Mouse (Mus musculus) frontal cortex, postnatal 36 days (tissue): ENCODE measurements around the gene Zfp697.

ENCODE experiments used
- DNase-seq, 2 experiments: peaks; one replicate each; pipeline ENCODE4 v3.0.0; 2022; ENCODE audit warnings: low spot score in 2 of 2

Zfp697 gene

DNA sequence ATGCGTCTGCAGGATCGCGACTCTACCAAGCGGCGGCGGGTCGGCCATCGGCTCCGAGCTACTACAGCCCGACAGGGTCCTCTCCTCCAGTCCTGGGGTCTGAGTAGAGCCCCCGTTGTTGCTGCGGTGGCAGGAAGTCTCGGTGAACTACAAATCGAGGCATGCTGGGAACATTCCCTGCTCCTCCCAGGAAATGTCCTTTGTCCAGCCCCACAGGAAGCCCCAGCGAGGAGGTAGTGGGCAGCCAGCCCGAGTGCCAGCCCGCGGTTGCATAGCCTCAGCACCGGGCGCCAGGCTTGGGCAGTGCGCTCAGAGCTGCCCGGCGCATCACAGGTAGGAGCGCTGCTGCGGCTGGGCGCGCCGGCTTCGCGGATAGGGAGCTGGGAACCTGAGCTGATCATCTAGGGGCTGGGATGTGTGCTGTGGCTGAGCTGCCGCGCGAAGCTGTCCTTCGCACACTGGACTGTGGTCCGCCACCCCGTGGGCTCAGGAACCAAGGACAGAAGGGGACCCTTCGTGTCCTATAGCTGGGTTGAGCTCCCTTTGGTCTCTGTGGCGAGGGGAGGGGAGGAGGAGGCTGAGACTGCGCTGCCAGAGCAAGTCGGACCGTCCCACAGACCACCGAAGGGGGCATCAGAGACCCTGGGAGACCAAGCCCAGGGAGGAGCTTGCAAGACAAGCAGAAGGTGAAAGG, at the start of gene Zfp697:
Gene Zfp697, plus strand, starts transcription at position 216 of the 694 bp plus-strand sequence.
- DNase-seq: peak; percentile 78 to 85

GRCm38 (mm10) chr3:98334010-98334409, 48.3 kb upstream of the Zfp697 start:
- DNase-seq: no peak

- DNase-seq: no peak
Observed at GRCm38 (mm10) chr3:98335331-98335730, 46.9 kb upstream of the Zfp697 start.

DNA sequence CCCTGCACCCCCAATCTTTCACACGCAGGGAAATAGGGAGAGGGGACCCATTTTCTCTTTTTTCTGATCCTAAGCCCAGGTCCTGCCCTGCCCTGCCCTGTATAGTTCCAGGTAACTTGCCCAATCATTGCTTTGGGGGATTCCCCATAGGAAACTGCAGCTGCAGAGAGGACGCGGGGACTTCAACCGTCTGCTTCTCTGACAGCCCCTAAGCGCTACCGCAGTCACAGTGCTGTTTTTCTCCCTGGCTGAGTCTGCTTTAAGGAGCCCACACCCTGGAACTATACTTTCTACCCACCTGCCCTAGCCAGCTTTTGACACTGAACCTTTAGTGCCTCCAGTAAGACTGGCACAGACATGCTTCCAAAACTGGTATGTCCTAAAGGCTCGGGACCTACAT, 46.4 kb upstream of the Zfp697 start:
- no peak for DNase-seq

DNA sequence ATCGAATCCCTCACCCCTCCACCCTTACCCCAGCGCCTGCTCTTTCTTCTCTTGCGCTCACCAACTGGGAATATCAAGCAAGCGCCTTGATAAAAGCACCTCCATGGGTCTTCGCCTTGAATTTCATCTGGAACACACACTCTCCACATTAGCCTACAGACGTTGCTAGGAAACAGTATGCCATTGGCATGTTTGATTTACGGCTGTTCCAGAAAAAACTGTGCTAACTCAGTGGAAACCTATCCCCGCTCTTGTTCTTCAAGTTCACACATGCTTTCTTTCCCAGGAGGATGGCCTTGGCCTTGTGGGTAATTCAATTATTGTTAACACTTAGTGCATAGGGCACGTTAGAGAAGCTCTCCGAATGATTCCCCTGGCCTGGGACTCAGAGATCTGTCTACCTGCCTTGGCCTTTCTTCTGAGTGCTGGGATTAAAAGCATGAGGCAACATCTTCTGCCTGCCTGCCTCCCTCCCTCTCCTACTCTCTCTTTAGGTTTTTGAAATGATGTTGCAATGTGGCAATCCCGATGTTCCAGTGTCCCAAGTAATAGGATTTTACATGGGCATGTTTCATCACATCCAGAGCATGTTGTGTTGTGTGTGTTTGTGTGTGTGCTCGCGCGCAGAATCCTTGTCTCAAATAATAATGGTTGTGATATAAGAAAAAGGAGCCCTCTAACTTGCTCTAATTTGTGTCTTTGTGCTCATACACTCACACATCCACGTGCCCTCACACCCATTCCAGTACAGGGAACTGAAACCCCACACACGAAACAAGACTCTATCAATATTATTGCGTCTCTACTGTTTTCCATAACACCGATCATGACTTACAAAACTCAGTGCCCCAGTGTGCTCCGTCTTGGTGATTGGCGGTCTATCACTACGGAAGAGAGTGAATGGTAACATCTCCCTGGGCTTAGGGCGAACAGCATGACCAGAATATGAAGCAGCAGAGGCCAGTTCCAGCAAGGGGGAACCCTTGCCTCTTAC, 45.3 kb upstream of the Zfp697 start:
- DNase-seq: no peak

DNA sequence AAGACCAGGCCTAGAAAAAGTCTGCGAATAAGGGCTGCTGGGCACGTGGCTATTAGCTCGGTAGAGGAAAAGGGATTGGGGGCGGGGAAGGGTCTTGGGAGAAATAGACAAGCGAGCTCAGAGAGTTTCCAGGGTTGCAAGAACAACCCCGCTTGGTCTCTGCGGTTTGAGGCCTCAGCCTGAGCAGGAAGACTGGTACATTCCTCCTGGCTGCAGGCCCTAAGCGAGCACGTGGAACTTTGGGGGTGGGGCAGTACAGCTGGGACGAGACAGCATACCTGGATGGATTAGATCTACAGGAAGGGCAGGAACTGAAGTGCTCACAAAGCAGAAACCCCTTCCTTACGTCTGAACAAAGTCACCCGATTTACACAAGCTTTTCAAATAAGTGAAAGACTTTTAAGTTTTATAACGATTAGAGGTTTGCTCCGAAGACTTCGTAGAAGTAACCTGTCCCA, 43.6 kb upstream of the Zfp697 start:
- DNase-seq: peak; percentile 37 to 39

GRCm38 (mm10) chr3:98339097-98339705, 43.1 kb upstream of the Zfp697 start:
- DNase-seq: peak in 1 of 2 experiments; percentile 30

DNA sequence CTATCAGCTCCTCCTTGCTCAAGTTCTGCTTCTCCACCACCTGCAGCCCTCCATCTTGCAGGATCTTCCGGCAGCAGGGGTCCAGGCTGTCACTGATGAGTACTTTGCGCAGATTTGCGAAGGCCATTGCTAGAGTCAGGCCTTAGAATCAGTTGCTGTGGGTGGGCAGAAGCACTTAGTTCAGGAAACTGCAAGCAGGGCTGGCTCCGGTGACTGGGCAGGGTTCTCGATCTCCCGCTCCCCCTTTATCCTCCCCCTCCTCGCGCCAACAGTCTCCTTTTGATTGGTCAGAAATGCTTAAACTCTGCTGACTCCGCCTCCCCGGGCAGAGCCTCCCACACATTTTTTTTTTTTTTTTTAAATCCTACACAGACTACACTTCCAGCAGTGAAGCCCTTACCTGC, 42.6 kb upstream of the Zfp697 start, which contains the start of gene Phgdh:
Gene Phgdh, minus strand, starts transcription at position 285 of the 404 bp plus-strand sequence.
- peak; percentile 40 to 47 for DNase-seq

DNA sequence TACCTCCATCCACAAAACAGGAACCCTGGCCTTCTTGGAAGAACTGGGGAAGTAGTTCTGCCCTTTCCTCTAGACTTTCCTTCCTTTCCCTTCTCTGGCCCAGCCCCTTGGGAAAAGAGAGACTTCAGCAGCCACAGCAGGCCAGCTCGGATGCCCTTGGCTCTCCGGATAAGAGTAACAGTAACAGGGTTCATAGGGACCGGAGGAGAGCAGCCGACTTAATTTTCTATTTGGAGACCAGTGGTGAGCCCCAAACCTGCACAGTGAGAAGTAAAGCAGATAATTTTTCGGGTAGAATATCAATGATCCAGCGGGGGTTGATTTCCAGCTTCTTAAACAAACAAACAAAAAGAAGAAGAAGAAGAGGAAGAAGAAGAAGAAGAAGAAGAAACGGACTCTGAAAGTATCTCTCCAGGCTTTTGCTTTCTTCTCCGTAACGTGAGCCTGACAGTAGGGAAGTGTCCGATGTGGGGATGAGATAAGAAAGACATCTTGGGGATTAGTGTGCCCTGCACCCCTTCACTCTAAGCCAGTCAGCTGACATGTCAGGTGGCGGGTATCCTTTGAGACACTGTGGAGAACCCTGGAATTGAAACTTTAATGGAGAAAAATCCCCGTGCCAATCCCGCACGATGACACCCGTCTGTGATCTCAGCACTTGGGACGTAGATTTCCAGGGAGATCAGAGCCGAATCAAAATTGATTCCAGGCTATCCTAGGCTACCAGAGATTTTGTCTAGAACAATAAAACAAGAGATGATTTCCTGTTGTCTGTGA, 41.3 kb upstream of the Zfp697 start:
- DNase-seq: no peak

DNA sequence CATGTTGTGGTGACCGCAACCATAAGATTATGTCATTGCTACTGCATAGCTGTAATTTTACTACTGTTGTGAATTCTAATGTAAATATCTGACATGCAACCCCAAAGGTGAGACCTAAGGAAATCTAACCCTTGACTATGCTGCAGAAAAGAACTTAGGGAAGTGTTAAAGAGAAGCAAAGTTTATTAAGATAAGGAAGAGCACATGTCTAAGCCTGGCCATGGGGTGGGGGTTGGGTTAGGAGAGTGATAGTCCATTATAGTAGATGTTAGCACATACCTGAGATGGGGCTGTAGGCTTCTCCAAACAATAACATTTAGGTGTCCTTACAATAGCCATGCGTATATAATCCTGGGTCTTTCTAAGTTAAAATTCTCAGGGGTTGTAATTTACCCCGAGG, 39.0 kb upstream of the Zfp697 start:
- no peak for DNase-seq

DNA sequence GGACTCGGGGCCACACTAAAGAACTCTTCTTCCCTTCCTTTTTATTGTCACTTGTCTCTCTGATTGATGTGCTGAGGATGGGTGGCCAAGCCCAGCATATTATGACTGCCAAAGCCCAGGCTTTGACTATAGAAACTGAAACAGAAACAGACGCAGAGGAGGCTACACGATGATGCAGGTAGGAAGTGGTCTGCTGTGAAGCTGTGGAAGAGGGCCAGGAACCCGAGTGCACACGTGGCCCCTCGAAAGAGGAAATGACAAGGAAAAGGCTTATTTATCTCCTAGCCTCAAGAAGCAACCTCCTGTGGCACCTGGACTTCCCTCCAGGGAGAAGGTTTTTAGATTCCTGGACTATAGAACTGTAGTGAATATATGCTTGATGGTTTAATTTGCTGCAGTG, 34.2 kb upstream of the Zfp697 start:
- DNase-seq: no peak

DNA sequence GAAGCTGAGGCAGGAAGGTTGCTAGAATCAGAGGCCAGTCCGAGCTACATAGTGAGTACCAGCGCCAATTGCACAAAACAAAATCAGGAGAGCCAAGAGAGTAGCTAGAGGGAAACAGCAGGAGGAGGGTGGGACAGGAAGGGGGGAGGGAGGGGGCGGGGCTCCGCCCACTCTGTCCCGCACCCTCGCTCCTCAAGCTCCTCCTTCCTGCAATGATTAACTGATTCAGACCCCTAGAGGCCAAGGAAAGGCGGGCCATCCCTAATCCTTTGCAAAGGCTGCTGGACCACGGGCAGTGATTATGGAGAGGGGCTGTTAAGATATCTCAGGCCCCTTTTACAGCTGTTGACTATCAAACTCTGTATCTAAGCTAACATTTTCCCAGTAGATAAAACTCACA, 33.6 kb upstream of the Zfp697 start:
- no peak for DNase-seq

GRCm38 (mm10) chr3:98353892-98354291, 28.4 kb upstream of the Zfp697 start:
- DNase-seq: peak; percentile 60 to 76

- DNase-seq: no peak
Observed at GRCm38 (mm10) chr3:98355344-98356025, 26.8 kb upstream of the Zfp697 start.

- no peak for DNase-seq
Observed at GRCm38 (mm10) chr3:98356026-98356365, 26.3 kb upstream of the Zfp697 start.

DNA sequence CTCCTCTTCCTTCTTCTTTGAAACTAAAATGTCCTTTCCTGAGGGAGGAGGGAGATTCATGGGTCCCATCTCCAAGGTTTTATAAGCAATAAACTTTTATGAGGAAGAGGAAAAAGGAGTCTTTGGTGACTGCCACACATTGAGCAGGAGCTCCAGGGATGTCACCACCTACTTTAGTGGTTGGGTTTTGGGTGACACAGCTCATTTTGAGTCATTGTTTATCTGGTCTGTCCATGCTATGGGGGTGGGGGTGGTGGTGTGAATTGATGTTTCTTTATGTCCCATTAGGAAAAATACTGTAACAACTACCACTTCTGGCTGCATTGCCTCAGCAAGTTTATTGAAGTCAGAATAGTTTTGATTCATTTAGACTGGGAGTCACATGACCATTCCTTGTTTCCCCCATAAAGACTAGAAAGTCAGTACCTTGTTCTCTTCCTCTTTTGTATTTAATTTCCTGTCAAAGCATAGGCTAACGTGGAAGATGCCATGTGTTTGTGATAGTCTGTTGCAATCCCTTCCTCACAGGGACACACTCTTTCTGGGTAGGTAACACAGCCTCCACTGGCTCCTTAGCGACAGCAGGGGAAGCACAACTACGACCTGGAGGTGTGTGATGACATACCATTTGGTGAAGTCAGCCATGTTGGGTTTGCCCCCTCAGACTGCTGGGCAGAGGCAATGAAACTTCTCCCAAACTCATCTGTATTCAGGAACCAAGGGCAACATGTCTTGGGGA, 25.5 kb upstream of the Zfp697 start:
- DNase-seq: no peak

DNA sequence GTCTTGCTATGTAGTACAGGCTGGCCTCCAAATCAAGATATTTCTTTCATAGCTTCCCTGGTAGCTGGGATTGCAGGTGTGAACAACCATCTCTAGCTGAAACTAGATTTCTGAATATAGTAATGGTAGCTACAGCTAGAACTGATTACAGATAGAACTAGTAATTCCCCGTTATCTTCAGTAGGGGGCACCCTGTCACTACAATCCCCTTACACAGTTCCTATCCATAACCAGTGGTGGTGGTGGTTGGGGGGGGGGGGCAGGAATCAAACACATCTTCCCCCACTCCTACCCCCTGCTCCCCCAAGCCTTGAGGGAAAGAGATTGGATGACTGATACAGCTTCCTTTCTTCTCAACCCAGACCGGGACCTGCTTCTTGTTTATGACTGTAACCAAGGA, 19.5 kb upstream of the Zfp697 start:
- DNase-seq: peak in 1 of 2 experiments; percentile 42

- DNase-seq: no peak
Observed at GRCm38 (mm10) chr3:98366086-98366485, 16.2 kb upstream of the Zfp697 start.

DNA sequence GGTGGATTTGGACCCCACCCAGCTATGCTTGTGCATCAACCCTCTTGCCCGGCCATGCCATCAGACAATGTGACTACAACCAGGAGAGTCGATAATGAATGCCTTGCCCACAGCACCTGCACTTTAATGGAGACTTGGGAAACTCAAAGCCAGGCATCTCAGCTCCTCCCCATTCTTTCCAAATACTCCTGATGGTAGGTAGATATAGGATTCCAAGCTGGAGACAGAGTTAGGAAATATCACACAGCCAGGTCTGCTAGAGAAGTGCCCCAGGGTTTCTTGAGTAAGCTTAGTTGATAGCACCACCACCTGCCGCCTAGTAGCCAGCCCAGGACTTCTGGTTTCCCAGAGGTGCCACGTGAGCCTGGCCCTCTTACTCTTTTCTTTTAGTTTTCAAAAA, 15.4 kb upstream of the Zfp697 start:
- no peak for DNase-seq

DNA sequence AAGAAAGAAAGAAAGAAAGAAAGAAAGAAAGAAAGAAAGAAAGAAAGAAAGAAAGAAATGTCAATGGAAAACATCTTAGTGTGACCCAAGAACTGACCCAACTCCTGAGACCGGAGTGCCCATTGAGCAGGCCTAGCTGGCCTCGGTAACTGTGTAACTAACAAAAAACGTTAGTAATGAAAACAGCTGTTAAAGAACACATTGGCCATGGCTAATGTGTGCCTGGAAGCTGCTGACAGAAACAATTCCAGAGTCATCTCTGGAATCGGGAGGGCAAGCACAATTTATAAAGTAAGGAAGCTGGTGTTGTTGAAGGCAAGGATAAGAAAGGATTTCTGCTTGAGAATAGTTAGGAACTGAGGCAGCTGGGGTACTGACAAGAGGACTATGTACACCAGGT, 14.0 kb upstream of the Zfp697 start:
- DNase-seq: no peak
